Mouse (Mus musculus) hindbrain, embryonic 11.5 days (tissue): ENCODE results near the gene Lefty1. TPM values are rescaled to one million over a fixed set of nuclear protein-coding genes. Genes with fewer than 3 reads are reported as not detected.

Experiments
- ATAC-seq: fragments of 200-750 bp; cut with Nextera tagmentation; 2 replicates; pipeline ENCODE4 v1.8.0; 2017; ENCODE audit warnings: mild to moderate bottlenecking, moderate TSS enrichment, moderate library complexity; ENCODE audit not compliant: low FRiP score
- DNase-seq: peaks from one replicate; pipeline ENCODE4 v3.0.0-alpha.2; 2015; ENCODE audit warnings: low spot score
- H3K27ac ChIP-seq: fragments of 300-500 bp; sonication (generic); 2 replicates; pipeline ENCODE4 v1.5.1; 2014; ENCODE audit warnings: mild to moderate bottlenecking, low read depth, low read length
- H3K27me3 ChIP-seq: fragments of 300-500 bp; sonication (generic); 2 replicates; pipeline ENCODE4 v1.6.1; 2014; ENCODE audit warnings: mild to moderate bottlenecking, low read length, moderate library complexity, mixed read lengths; ENCODE audit not compliant: control insufficient read depth, insufficient read depth
- H3K36me3 ChIP-seq: fragments of 300-500 bp; sonication (generic); 2 replicates; pipeline ENCODE4 v1.6.1; 2014; ENCODE audit warnings: mild to moderate bottlenecking, low read length, moderate library complexity, mixed read lengths; ENCODE audit not compliant: control insufficient read depth, insufficient read depth
- H3K4me1 ChIP-seq: fragments of 300-500 bp; sonication (generic); replicated peaks from 2 replicates; pipeline ENCODE4 v1.6.1; 2014; ENCODE audit warnings: low read length, mixed read lengths; ENCODE audit not compliant: control insufficient read depth, insufficient read depth
- H3K4me2 ChIP-seq: fragments of 300-500 bp; sonication (generic); replicated peaks from 2 replicates; pipeline ENCODE4 v1.6.1; 2014; ENCODE audit warnings: mild to moderate bottlenecking, low read depth, low read length
- H3K4me3 ChIP-seq: fragments of 300-500 bp; sonication (generic); 2 replicates; pipeline ENCODE4 v1.5.1; 2014; ENCODE audit warnings: low read depth, low read length
- H3K9ac ChIP-seq: fragments of 300-500 bp; sonication (generic); 2 replicates; pipeline ENCODE4 v1.6.1; 2014; ENCODE audit warnings: low read depth, low read length
- H3K9me3 ChIP-seq: fragments of 300-500 bp; sonication (generic); 2 replicates; pipeline ENCODE4 v1.6.1; 2016; ENCODE audit warnings: low read length; ENCODE audit not compliant: control insufficient read depth
- WGBS: fragments of 180-500 bp; shearing (Covaris S2); extraction: QIAGEN DNeasy Blood & Tissue Kit; methylation state at CpG from one replicate; pipeline ENCODE4 v1.1.7; 2014; 5-methylcytosine and 5-hydroxymethylcytosine counted together
- polyA plus RNA-seq: library from polyadenylated mRNA; unstranded; fragments of >200 nt; fragmentation: Nextera tagmentation; extraction: Ambion mirVana; gene quantifications from 2 replicates; pipeline ENCODE4 v1.2.1, GENCODE M21; 2014

Lefty1 gene
- polyA plus RNA-seq, 1 experiment from 2014 or later, result 0.90 TPM

GRCm38 (mm10) chr1:180903666-180904038 is 31.2 kb upstream of the Lefty1 start:
- H3K4me1 ChIP-seq, result peaks cover 4% of the 10 kb centered on the region; the same call in 1 of the 2 replicates
- H3K4me3 ChIP-seq, result peak overlapping the region; percentile 88
- peak overlapping the region; percentile 91 for H3K4me2 ChIP-seq
- WGBS, result 42% methylated on average over 10 of the region's 10 CpGs
- H3K27ac ChIP-seq, result no peak overlapping the region
- H3K36me3 ChIP-seq, result no peaks in the 10 kb centered on the region
- DNase-seq (no peak), ATAC-seq (peak; percentile 44)
- H3K9ac ChIP-seq, result peak overlapping the region; percentile 45
- no peaks in the 10 kb centered on the region for H3K27me3 ChIP-seq
- no peaks in the 10 kb centered on the region for H3K9me3 ChIP-seq

GRCm38 (mm10) chr1:180904039-180904814 is 30.6 kb upstream of the Lefty1 start, which contains the start of gene Pycr2:
Pycr2 (plus strand) TSS chr1:180904293.
- H3K4me1 ChIP-seq, result peaks cover 4% of the 10 kb centered on the region; the same call in 1 of the 2 replicates
- no peaks in the 10 kb centered on the region for H3K27me3 ChIP-seq
- DNase-seq, result peak; percentile 94
- peak within 1 kb of the TSS; percentile 77 for H3K27ac ChIP-seq
- no peaks in the 10 kb centered on the region for H3K36me3 ChIP-seq
- peak within 1 kb of the TSS; percentile 88 for H3K4me3 ChIP-seq
- WGBS, result under 1% methylated on average over 52 of the region's 52 CpGs
- peak within 1 kb of the TSS; percentile 91 for H3K4me2 ChIP-seq
- peak; percentile 98 for ATAC-seq
- H3K9me3 ChIP-seq, result no peaks in the 10 kb centered on the region
- H3K9ac ChIP-seq, result peak within 1 kb of the TSS; percentile 95

- no peak for DNase-seq
- ATAC-seq, result no peak
- 6% methylated on average over 5 of the region's 5 CpGs for WGBS
Measured at GRCm38 (mm10) chr1:180904815-180905080, 30.1 kb upstream of the Lefty1 start.

GRCm38 (mm10) chr1:180905307-180905706 is 29.5 kb upstream of the Lefty1 start:
- 68% methylated on average over 6 of the region's 6 CpGs for WGBS
- Histone ChIP-seq H3K9ac (0 out of 2 replicates have a peak overlapping the region, but pooled peaks have one; percentile 12), H3K4me1 (peaks cover 4% of the 10 kb centered on the region; the same call in 1 of the 2 replicates), H3K27me3 (no peaks in the 10 kb centered on the region), H3K9me3 (no peaks in the 10 kb centered on the region), H3K27ac (no peak overlapping the region), H3K36me3 (no peaks in the 10 kb centered on the region), H3K4me2 (peak overlapping the region; percentile 91), H3K4me3 (peak overlapping the region; percentile 88)
- no peak for ATAC-seq
- no peak for DNase-seq

More at GRCm38 (mm10) chr1:180904815-180905080, 30.1 kb upstream of the Lefty1 start:
- H3K9me3 ChIP-seq, result no peaks in the 10 kb centered on the region
- no peak overlapping the region; the same call in 1 of the 2 replicates for H3K27ac ChIP-seq
- peak overlapping the region; percentile 95 for H3K9ac ChIP-seq
- no peaks in the 10 kb centered on the region for H3K27me3 ChIP-seq
- peaks cover 4% of the 10 kb centered on the region; the same call in 1 of the 2 replicates for H3K4me1 ChIP-seq
- H3K36me3 ChIP-seq, result no peaks in the 10 kb centered on the region
- peak overlapping the region; percentile 91 for H3K4me2 ChIP-seq
- peak overlapping the region; percentile 88 for H3K4me3 ChIP-seq

- Histone ChIP-seq H3K4me3 (peak overlapping the region; percentile 88; the same call in 1 of the 2 replicates), H3K36me3 (no peaks in the 10 kb centered on the region), H3K9me3 (no peaks in the 10 kb centered on the region), H3K4me2 (peak overlapping the region; percentile 91; the same call in 1 of the 2 replicates), H3K27ac (no peak overlapping the region), H3K27me3 (no peaks in the 10 kb centered on the region), H3K9ac (0 out of 2 replicates have a peak overlapping the region, but pooled peaks have one; percentile 12), H3K4me1 (peaks cover 4% of the 10 kb centered on the region; the same call in 1 of the 2 replicates)
- ATAC-seq (no peak), DNase-seq (no peak)
- 95% methylated on average over 17 of the region's 17 CpGs for WGBS
Measured at GRCm38 (mm10) chr1:180905876-180906275, 28.9 kb upstream of the Lefty1 start.

GRCm38 (mm10) chr1:180906461-180907147 is 28.2 kb upstream of the Lefty1 start:
- ATAC-seq (no peak), DNase-seq (no peak)
- Histone ChIP-seq H3K36me3 (no peaks in the 10 kb centered on the region), H3K4me3 (no peak overlapping the region), H3K4me2 (no peak overlapping the region), H3K9ac (no peak overlapping the region), H3K27me3 (no peaks in the 10 kb centered on the region), H3K4me1 (peaks cover 4% of the 10 kb centered on the region; the same call in 1 of the 2 replicates), H3K9me3 (no peaks in the 10 kb centered on the region), H3K27ac (no peak overlapping the region)
- WGBS, result 88% methylated on average over 24 of the region's 24 CpGs

- no peaks in the 10 kb centered on the region for H3K4me1 ChIP-seq
- 46% methylated on average over 8 of the region's 8 CpGs for WGBS
- DNase-seq, result no peak
Measured at GRCm38 (mm10) chr1:180911138-180911537, 23.7 kb upstream of the Lefty1 start.

GRCm38 (mm10) chr1:180911653-180912287 is 23.1 kb upstream of the Lefty1 start:
- H3K27ac ChIP-seq, result no peak overlapping the region
- no peak for DNase-seq
- H3K36me3 ChIP-seq, result no peaks in the 10 kb centered on the region
- H3K4me3 ChIP-seq, result no peak overlapping the region
- no peaks in the 10 kb centered on the region for H3K4me1 ChIP-seq
- no peak for ATAC-seq
- WGBS, result 55% methylated on average over 20 of the region's 20 CpGs
- no peak overlapping the region for H3K4me2 ChIP-seq
- no peaks in the 10 kb centered on the region for H3K9me3 ChIP-seq
- H3K9ac ChIP-seq, result no peak overlapping the region
- no peaks in the 10 kb centered on the region for H3K27me3 ChIP-seq

More at GRCm38 (mm10) chr1:180911138-180911537, 23.7 kb upstream of the Lefty1 start:
- ATAC-seq, result no peak
- no peaks in the 10 kb centered on the region for H3K9me3 ChIP-seq
- H3K27ac ChIP-seq, result no peak overlapping the region
- H3K4me3 ChIP-seq, result no peak overlapping the region
- no peak overlapping the region for H3K9ac ChIP-seq
- no peak overlapping the region for H3K4me2 ChIP-seq
- no peaks in the 10 kb centered on the region for H3K36me3 ChIP-seq
- H3K27me3 ChIP-seq, result no peaks in the 10 kb centered on the region
